Mouse (Mus musculus) thymus, postnatal 14 days (tissue): ENCODE measurements around the gene Gpr180.

Source experiments
- DNase-seq: peaks from one replicate; pipeline ENCODE4 v3.0.0; 2021

The Gpr180 gene

DNA sequence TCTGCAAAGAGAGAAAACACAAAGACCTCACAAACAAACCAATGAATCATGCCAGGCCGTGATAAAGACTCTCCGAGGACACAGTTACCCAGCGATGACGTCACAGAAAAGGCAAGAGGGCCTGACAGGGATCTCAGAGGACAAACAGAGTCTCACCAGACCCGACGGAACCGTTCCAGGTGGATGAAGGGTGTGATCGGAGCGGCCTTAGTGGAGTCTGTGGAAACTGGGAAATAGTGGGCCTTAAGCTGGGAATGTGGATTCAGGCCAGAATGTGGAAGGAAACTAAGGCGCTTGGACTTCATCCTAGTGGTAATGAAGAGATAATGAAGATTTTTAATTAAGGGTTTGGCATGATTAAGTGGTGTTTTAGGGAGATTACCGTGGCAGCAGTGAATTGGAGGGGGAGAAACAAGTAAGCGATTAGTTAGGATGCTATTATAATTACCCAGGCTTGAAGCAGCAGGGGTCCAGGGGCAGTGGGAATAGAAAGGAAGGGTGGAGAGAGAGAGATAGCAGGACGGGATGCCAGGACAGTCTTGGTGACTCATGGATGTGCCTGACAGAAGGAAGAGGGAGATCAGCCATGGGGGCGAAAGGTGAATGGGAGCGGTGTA lies 75.3 kb downstream of the Gpr180 start:
- DNase-seq, result no peak
